In genomic region chr6:83234280-83234741, GRCm38 (mm10) we compare ENCODE assay signal across 8 mouse cellular contexts. TPM values are rescaled to one million over a fixed set of nuclear protein-coding genes. Genes with fewer than 3 reads are reported as not detected.
DNase-seq lines count a peak whose midpoint lies in the region; ATAC-seq and TF ChIP-seq lines count a peak whose summit lies in the region.

No protein-coding gene starts in this region.

- H3K27ac ChIP-seq in heart, embryonic 13.5 days (replicated peaks), result peak overlapping the region; percentile 33; the same call in 1 of the 2 replicates
- H3K27ac ChIP-seq in forebrain, postnatal 0 days (ENCODE audit: low read depth, low read length), result no peak overlapping the region
- H3K27ac ChIP-seq in limb, embryonic 10.5 days, result peak overlapping the region; percentile 70
- no peak overlapping the region for H3K27ac ChIP-seq in neural tube, embryonic 11.5 days (ENCODE audit: low read depth, low read length)

- H3K9ac ChIP-seq in heart, embryonic 13.5 days, result peak overlapping the region; percentile 69
- H3K9ac ChIP-seq in forebrain, postnatal 0 days, result no peak overlapping the region
- H3K9ac ChIP-seq in neural tube, embryonic 11.5 days (ENCODE audit: low read length), result peak overlapping the region; percentile 3; the same call in 1 of the 2 replicates

- H3K4me1 ChIP-seq in heart, embryonic 13.5 days, result peaks cover 26% of the 10 kb centered on the region
- H3K4me1 ChIP-seq in forebrain, postnatal 0 days (ENCODE audit: insufficient read depth), result no peaks in the 10 kb centered on the region
- peaks cover 48% of the 10 kb centered on the region for H3K4me1 ChIP-seq in limb, embryonic 10.5 days
- H3K4me1 ChIP-seq in neural tube, embryonic 11.5 days (ENCODE audit: control insufficient read depth, insufficient read depth, low read length), result peaks cover 4% of the 10 kb centered on the region; the same call in 1 of the 2 replicates

- no peaks in the 10 kb centered on the region for H3K9me3 ChIP-seq in heart, embryonic 13.5 days
- H3K9me3 ChIP-seq in forebrain, postnatal 0 days (ENCODE audit: low read length), result no peaks in the 10 kb centered on the region
- no peaks in the 10 kb centered on the region for H3K9me3 ChIP-seq in limb, embryonic 10.5 days (replicated peaks)
- H3K9me3 ChIP-seq in neural tube, embryonic 11.5 days (ENCODE audit: control insufficient read depth, low read length), result no peaks in the 10 kb centered on the region

- no peak for DNase-seq in heart, adult 18-20 months
- DNase-seq in forebrain, postnatal 0 days, result no peak
- DNase-seq in limb, embryonic 10.5 days (ENCODE audit: low spot score), result no peak
- peak; percentile 21 for DNase-seq in neural tube, embryonic 11.5 days (ENCODE audit: low spot score)
- no peak for DNase-seq in left cerebral cortex, adult 18-20 months (ENCODE audit: low spot score in 2 of 2)
- no peak for DNase-seq in testis, postnatal 14 days (ENCODE audit: low spot score)
- no peak for DNase-seq in heart, adult 8-10 months (ENCODE audit: low spot score)

- H3K36me3 ChIP-seq in heart, embryonic 13.5 days, result no peaks in the 10 kb centered on the region
- H3K36me3 ChIP-seq in forebrain, postnatal 0 days (ENCODE audit: insufficient read depth), result no peaks in the 10 kb centered on the region
- no peaks in the 10 kb centered on the region for H3K36me3 ChIP-seq in limb, embryonic 10.5 days
- no peaks in the 10 kb centered on the region for H3K36me3 ChIP-seq in neural tube, embryonic 11.5 days (ENCODE audit: control insufficient read depth, insufficient read depth, low read length)

- 3% methylated on average over 14 of the region's 14 CpGs for WGBS in heart, embryonic 13.5 days
- WGBS in forebrain, postnatal 0 days, result 1% methylated on average over 14 of the region's 14 CpGs
- under 1% methylated on average over 14 of the region's 14 CpGs for WGBS in limb, embryonic 10.5 days
- WGBS in neural tube, embryonic 11.5 days, result under 1% methylated on average over 13 of the region's 14 CpGs

- H3K4me2 ChIP-seq in heart, embryonic 13.5 days, result peak overlapping the region; percentile 58
- no peak overlapping the region for H3K4me2 ChIP-seq in forebrain, postnatal 0 days (ENCODE audit: low read depth)
- peak overlapping the region; percentile 36 for H3K4me2 ChIP-seq in neural tube, embryonic 11.5 days (ENCODE audit: low read depth)

- no peak for TF ChIP-seq CTCF in forebrain, postnatal 0 days (IDR thresholded peaks at IDR 0.05; ENCODE audit: low read depth)

- ATAC-seq in heart, embryonic 13.5 days (ENCODE audit: extremely low read depth, insufficient number of reproducible peaks, low FRiP score, low TSS enrichment), result no peak
- 0 out of 2 replicates have a peak, but pooled peaks have one; percentile 20 for ATAC-seq in forebrain, postnatal 0 days
- ATAC-seq in neural tube, embryonic 11.5 days (ENCODE audit: insufficient read depth, low FRiP score, low TSS enrichment), result no peak

- H3K27me3 ChIP-seq in heart, embryonic 13.5 days (replicated peaks), result peaks cover 49% of the 10 kb centered on the region
- H3K27me3 ChIP-seq in forebrain, postnatal 0 days (ENCODE audit: insufficient read depth, low read length), result no peaks in the 10 kb centered on the region; the same call in 1 of the 2 replicates
- H3K27me3 ChIP-seq in limb, embryonic 10.5 days (ENCODE audit: low read depth, poor library complexity, severe bottlenecking), result peaks cover 56% of the 10 kb centered on the region
- H3K27me3 ChIP-seq in neural tube, embryonic 11.5 days (ENCODE audit: control insufficient read depth, insufficient read depth, low read length), result no peaks in the 10 kb centered on the region

- peak overlapping the region; percentile 25 for H3K4me3 ChIP-seq in heart, embryonic 13.5 days
- H3K4me3 ChIP-seq in forebrain, postnatal 0 days (ENCODE audit: low read depth, low read length), result no peak overlapping the region
- peak overlapping the region; percentile 37 for H3K4me3 ChIP-seq in limb, embryonic 10.5 days
- H3K4me3 ChIP-seq in neural tube, embryonic 11.5 days (ENCODE audit: low read depth, low read length), result no peak overlapping the region

RNA-seq across cellular contexts. Expression of gene Slc4a5, which starts 14.7 kb away (rescaled TPM):
- polyA plus RNA-seq in heart, embryonic 13.5 days (2015; fragmentation: Nextera tagmentation; extraction: Ambion mirVana), result 0.11 and 0.37 TPM in 2 replicates
- under 1 TPM in 1 of 2 experiments, not detected in 1; 0.08 TPM for total RNA-seq in heart, adult 18-20 months (2021)
- 1.3 and 1.7 TPM in 2 replicates for total RNA-seq in forebrain, postnatal 0 days (2014; rRNA removed)
- 0.45 and 1.3 TPM in 2 replicates for polyA plus RNA-seq in forebrain, postnatal 0 days (2015; fragmentation: Nextera tagmentation; extraction: Ambion mirVana)
- 0.23 and 0.25 TPM in 2 replicates for polyA plus RNA-seq in limb, embryonic 10.5 days (2016; fragmentation: Nextera tagmentation; extraction: Ambion mirVana)
- polyA plus RNA-seq in neural tube, embryonic 11.5 days (2014; fragmentation: Nextera tagmentation; extraction: Ambion mirVana), result 0.28 and 0.77 TPM in 2 replicates
- under 1 TPM; 0.09 to 0.21 TPM for total RNA-seq in left cerebral cortex, adult 18-20 months (2021)
- total RNA-seq in heart, adult 8-10 months (2022), result not detected

Comparison
In these comparisons a context has a peak if more than half of its experiments do, and no peak if none do; other contexts are left out.
1. H3K27ac ChIP-seq: peak in heart, embryonic 13.5 days (single experiment) and limb, embryonic 10.5 days (single experiment); none in forebrain, postnatal 0 days (single experiment) and neural tube, embryonic 11.5 days (single experiment).
2. H3K4me3 ChIP-seq: peak in heart, embryonic 13.5 days (single experiment) and limb, embryonic 10.5 days (single experiment); none in forebrain, postnatal 0 days (single experiment) and neural tube, embryonic 11.5 days (single experiment).